Mouse (Mus musculus): ENCODE results near the gene Ets1.

Gene Ets1

DNA sequence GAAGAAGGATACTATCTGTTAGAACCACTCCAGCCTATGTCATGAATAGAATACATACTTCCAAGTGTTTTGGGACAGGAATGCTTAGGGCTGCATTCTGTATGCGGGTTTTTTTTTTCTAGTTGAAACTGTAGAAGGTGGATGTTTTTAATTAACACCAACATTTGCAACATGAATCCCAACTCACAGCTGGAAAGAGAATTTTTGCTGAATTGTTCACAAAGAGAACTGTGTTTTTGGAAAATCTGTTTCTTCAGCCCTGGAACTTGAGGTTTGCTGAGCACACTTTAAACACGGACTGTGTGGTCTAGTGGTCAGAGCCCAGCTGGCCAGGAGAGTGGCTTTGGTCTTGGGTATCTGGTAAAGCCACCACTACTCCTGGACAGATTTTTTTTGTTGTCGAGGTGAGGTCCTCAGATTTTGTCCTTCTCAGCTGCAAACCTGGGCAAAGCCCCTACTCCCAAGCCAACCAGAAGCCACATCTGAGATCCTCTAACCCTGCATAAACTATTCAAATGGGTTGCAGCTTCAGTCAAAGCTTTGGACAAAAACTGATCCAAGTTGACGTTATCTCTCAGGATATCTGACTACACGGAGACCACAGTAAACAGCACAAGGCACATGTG is 122.4 kb downstream of the Ets1 start:
- ATAC-seq (ENCODE audit: low TSS enrichment), result no peak

DNA sequence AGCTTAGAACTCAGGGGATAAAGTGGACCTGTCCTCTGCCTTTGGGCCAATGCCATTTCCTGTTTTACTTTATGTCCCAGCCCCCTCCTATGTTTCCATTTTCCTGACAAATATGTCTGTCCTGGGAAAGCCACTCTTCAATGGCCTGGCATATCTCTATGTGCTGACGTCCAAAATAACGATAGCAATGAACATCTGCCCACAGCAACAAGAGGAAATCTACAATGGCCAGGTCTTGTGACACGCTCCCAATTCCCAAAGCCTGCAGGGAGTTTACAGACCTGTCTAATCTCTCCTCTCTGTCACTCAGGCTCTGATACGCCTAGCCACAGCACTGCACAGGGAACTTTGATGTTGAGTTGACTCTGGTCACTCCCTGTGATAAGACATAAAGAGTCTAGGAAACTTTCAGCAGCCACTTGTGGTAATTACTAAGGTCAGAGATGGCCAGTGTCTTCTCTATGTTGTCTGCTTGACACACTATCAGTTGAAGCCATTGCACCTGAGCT is 124.7 kb downstream of the Ets1 start:
- ATAC-seq (ENCODE audit: low TSS enrichment), result no peak

DNA sequence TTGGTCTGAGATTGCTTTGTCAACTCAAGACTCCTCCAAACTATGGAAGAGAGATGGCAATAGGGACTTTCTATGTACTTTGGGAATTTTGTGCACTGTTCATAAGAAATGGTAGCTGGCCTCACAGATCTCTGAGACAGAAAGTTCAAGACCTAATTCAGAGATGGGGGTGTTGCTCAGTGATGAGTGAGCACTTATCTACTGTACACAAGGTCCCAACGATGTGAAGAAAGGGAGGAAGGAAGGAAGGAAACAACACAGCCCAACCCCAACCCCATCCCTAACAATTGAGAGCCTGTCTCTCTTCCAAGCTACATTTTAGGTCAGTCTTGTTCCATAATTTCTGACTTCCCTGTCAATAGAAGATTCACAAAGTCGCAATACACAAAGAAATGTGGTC is 125.3 kb downstream of the Ets1 start:
- no peak for ATAC-seq (ENCODE audit: low TSS enrichment)

DNA sequence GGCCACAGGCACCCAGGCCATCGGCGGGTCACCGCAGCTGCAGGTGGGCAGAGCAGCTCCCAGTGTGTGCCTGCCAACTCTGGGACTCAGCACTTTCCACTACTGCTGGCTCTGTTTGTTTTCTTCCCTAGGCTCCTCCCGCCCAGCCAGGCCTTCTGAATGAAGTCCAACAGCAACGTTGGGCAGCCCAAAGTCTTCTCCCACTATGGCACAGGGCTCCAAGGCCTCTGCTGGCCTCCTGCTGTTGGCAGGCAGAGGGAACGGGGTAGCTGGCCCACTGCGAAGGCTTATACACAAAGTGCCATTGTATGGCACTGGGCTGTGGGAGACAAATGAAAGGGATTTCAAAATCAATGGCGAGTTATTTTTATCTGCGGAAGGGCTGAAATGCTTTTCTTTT is 128.4 kb downstream of the Ets1 start:
- peak; percentile 84 for ATAC-seq (ENCODE audit: low TSS enrichment)

DNA sequence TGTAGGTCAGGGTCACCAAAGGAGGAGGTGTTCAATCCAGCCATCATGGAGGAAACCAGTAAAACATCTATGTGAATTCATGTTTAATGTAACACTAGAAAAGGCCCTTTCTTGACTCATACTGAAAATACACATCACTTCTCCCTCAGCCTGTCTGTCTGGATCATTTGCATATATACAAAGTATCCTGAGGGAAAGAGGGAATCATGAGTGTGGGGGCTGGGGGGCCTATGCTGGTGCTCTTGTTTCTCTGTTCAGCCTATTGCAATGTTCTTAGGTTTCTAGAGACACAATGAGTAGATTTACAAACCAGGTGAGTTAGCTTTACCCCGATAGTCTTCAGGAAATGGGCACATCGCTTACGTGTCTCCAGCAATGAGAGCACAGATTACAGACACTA is 129.1 kb downstream of the Ets1 start:
- no peak for ATAC-seq (ENCODE audit: low TSS enrichment)

DNA sequence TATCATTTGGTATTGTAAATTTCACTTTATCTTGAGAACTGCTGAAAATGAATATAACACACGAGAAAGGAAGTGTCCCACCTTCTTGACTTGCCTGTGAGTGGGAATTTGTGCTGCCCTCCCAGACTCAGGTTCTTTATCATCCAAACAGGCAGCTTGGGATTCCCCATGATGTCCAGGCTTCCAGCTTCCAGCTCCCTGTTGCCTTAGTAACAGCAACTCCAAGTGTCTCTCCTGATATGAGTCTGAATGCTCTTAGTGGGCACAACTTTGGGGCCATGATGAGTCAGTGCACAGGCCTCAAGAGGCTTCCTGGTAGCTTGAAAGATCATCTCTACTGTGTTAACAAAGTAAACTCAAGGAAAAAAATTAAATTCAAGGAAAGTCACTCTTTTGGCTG is 142.8 kb downstream of the Ets1 start:
- no peak for ATAC-seq (ENCODE audit: low TSS enrichment)

DNA sequence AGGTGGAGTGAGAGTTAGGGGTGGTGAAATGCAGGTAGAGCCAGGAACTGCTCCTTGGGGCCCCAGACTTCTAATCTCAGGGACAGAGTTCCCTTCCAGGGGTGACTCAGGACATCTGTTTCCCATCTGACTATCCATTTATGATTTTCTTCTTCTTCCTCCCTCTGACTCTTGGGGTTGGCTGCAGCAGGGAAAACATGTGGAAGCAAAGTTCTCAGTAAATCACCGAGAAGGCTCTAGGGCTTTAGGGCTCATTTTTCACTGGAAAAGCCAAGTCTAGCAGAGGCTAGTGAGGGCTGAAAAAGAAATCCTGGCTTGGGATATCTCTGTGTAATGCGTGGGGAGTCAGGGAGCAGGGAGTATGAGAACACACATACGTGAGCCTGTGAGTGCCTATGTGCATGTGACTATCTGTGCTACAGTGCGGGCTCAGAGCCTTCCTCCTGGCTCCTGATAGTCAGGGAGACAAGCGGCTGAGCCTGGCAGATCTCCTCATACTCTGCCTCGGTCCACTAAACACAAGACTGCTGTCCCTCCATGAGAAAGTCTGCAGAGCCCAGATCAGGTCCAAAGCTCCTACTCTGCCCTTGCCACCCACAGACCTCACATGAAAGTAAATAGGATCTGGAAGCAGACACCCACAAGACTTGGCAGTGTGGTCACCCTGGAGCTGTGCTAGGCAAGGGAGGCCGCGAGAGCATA is 146.5 kb downstream of the Ets1 start:
- no peak for ATAC-seq (ENCODE audit: low TSS enrichment)

DNA sequence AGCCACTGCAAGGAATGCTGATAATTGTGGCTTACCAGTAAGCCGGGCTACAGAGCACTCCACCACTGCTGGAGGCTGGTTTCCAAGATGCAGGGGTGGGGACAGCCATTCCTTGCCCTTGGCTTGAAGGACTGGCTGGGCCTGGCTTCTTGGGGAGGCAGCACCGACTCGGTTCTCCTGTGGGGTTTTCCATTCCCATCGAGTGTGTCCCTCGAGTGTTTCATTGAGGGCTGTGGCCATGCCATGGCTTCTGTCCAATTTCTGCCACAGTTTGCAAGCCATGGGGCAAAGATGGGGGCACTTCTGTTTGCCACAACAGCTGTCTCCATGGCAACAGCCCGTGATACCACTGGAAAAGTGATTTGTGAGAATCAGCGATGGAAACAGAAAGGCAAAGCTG is 151.1 kb downstream of the Ets1 start:
- no peak for ATAC-seq (ENCODE audit: low TSS enrichment)

DNA sequence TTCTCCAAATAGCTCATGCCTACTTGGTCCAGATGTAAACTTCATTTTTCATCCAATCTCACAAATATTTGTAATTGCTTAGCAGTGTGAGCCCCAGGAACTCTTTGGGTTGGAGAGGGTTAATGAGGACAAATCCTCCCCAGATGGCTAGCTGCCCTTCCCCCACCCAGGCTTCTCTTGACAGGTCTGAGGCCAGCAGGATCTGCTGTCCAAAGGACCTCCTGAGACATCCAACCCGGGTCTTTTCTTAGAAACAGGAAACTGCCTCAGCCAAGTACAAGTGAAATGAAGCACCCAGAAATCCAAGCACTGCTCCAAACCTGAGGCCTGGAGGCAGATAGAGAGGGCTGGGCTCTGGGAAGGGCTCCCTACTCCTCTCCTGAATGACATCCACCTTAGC is 151.6 kb downstream of the Ets1 start:
- no peak for ATAC-seq (ENCODE audit: low TSS enrichment)

DNA sequence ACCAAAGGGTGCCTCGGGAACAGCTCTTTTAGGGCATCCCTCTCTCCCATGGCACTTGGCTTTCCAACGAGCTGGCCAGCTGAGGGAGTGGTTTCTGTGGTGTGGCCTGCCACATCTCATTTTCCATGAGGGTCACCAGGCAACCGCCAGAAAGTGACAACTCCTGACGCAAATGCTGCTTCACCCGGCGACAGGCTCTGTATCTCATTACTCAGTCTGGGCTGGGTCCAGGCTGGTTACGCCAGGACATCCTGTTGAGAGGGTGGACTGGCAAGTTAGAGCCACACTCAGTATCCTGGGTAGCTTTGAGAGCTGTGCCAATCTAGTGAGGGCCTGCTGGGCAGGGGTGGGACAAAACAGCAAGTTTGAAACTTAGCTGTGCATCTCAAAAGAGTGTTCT is 153.3 kb downstream of the Ets1 start:
- no peak for ATAC-seq (ENCODE audit: low TSS enrichment)

DNA sequence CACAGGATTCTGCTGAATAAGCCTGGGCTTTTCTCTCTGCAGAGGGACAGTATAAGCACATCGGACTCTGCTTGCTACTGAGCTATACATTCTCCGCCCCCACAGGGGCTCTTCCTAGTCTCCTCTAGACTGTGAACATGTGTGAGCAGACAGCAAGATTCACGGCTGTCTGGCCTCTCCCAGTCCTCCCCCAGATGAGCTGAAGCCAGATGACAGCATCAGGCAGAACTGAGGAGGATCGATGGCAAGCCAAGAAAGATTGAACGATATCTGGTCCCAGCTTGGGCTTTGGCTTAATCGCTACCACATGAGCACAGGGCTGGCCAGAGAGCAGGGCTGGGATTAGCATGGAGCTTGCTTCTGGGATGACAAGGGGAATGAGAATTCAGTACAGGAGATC is 155.7 kb downstream of the Ets1 start:
- peak; percentile 50; the same call in 1 of the 2 replicates for ATAC-seq (ENCODE audit: low TSS enrichment)

DNA sequence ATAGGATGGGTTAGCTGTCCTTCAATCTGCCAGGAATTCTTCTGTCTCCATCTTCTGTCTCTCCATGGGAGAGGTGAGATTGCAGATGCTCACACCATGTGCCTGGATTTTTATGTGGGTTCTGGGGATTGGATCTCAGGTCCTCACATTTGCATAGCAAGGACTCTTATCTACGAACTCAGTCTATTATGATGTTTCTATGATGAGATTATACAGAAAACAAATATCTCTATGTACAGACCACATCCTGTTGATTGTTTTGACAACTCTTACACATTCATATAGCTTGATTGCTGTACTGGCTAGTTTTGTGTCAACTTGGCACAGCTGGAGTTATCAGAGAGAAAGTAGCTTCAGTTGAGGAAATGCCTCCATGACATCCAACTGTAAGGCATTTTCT is 162.2 kb downstream of the Ets1 start:
- ATAC-seq (ENCODE audit: low TSS enrichment), result no peak

DNA sequence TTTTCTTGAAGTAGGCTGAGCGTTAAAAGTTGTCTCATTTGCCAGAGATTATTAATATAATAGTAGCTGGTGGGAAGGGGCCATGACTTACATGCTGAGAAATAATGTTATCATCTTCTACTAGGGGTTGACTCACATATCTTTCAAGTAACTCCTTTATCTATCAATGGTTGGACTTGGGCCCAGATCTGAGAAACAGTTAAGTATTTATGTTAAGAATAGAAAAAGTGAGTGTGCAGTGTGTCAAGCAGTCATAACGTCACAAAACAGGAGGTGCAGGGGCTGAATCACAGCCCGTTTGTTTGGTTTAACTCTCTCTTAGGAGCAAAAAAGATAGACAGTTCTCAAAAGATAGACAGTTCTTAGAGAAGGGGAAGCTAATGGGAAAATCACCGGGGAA is 170.1 kb downstream of the Ets1 start:
- ATAC-seq (ENCODE audit: low TSS enrichment), result no peak
